Mouse (Mus musculus) gastrocnemius, postnatal 36 days (tissue): Measurements from ENCODE around the gene Fcgr2b. TPM values are rescaled to one million over a fixed set of nuclear protein-coding genes. Genes with fewer than 3 reads are reported as not detected.

Source experiments
- DNase-seq, 2 experiments: peaks; one replicate each; pipeline ENCODE4 v3.0.0; 2022
- intact Hi-C: fragments of 180-260 bp; cut with DNase I; formaldehyde crosslinking; loops from one replicate; pipeline ENCODE4 v1.15.1; 2025
- total RNA-seq, 2 experiments: library from RNA; stranded (reverse); gene quantifications; 2 replicates each; pipeline ENCODE4 v1.2.3; 2021

The Fcgr2b gene
- total RNA-seq, 2 experiments from 2014 or later = 2.2 to 2.4 TPM

DNA sequence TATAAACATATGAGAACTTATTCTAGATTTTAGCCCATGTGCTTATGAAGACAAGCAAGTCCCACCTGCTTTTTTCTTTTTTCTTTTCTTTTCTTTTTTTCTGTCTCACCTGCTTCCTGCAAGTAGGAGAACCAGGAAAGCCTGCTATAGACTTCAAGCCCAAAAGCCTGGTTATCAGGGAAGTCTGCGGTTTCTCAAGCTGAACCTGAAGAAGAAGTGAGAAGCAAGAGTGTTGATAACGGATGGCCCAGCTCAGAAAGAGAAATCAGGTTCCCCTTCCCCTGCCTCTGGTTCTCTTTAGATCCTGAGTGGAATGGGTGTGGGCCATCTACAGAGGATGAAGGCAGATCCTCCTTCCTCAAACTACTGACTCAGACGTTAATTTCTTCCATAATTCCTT, 44.3 kb downstream of the Fcgr2b start:
- DNase-seq = no peak
- intact Hi-C loops = no loop called here

DNA sequence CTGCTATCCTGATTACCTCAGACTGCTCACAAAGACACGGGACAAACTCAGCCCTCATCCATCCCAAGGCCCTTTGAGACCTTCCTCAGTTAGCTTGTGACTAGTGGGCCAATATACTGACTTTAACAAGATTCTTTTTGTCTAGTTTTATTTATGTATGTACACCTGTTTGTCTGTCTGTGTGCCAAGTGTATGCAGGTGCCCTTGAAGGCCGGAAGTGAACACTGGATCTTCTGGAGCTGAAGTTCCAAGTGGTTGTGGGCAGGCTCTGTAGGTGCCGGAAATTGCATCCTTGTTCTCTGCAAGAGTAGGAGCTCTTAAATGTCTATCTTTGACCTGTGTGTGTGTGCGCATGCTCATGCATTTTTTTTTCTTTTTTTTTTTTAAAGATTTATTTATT, 47.1 kb downstream of the Fcgr2b start:
- intact Hi-C loops = no loop called here
- DNase-seq = no peak

DNA sequence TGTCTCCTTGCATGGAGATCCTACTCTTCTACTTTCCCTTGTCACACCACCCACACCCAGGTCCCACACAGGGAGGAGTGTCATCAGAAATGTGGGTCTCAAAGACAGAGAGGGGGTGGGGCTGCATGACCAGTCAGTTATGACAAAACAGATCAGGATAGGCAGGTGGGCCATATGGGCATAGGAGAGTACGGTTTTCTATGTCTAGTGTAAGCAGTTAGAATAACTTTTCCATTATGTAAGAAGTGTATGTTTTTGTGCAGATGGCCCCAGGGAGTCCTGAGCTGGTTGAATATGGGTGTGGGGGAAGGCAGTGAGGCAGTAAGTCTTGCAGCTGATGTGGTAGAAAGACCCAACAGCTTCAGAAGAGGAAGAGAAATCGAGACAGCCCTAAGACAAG, 47.9 kb downstream of the Fcgr2b start:
- DNase-seq = no peak
- intact Hi-C loops = no loop called here

DNA sequence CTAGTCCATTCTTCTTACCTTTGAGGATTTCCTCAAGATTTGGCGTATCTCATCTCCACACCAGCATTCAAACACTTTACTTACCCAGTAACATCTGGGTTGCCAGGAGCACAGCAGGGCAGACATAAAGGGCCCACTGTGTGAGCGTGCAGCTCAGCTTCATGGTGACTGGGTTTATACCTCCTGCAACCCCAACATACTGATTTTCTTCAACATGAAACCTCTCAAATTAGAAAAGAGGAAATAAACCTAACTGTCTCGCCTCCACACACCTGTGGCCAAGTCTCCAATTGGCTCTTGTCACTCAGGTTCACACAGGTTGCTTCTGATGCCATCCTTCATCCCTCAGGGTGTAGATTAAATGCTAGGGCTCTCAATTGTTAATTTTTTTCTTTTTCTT, 49.0 kb downstream of the Fcgr2b start, which contains the start of gene Fcrla:
Gene Fcrla (minus strand): TSS at position 206 of the 400 bp plus-strand sequence.
- no peak for DNase-seq
- intact Hi-C loops = no loop called here

DNA sequence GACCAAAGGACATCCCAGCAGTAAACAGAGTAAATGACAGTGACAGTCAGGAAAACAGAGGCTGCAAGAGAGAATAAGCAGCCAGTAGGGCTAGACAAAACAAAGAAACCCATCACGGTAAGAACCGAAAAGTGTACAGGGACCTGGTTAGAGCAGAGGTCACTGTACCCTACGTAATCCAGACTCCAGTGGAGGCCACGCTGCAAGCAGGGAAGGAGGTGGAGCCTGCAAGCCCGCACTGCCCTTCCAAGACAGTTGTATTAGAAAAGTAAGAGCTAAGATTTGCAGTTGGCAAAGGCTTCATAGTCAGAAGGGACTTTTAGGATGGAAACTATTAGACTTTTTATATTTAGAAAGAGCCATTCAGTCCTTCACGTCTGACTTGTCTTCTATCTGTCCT, 49.4 kb downstream of the Fcgr2b start:
- intact Hi-C loops = no loop called here
- DNase-seq = no peak

DNA sequence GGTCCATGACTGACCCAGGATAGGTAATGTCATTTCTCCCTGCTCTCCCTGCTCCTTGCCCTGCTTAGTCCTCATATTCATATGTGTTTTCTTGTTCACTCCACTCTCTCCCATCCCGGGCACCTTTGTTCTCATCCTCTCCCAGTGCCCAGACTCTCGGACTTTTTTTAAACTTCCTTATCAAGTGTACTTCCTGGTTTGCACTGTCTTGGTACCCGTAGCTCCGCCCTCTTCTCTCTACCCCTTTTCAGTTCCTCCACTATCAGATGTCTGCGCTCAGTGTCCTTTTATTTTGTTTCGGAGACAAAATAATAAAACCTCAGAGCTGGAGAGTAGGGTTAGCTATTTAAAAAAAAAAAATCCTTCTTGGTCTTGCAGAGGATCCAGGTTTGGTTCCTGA, 51.9 kb downstream of the Fcgr2b start:
- no peak for DNase-seq
- intact Hi-C loops = no loop called here

DNA sequence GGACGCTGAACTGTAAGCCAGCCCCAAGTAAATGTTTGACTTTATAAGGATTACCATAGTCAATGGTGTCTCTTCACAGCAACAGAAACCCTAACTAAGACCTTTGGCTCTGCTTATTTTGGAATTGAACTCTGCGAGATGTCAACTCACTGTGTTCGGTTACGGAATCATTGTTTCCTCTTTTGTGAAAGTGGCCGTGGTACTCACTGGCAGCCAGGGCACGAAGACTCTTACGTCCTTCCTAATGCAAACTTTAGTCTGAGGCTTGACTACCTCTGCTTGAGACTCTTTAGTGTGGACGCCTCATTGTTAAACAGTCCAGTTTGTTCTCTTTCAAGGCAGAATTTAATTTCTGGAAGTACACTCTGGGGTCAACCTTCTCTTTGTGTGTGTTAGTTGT, 57.0 kb downstream of the Fcgr2b start:
- intact Hi-C loops = no loop called here
- no peak for DNase-seq

DNA sequence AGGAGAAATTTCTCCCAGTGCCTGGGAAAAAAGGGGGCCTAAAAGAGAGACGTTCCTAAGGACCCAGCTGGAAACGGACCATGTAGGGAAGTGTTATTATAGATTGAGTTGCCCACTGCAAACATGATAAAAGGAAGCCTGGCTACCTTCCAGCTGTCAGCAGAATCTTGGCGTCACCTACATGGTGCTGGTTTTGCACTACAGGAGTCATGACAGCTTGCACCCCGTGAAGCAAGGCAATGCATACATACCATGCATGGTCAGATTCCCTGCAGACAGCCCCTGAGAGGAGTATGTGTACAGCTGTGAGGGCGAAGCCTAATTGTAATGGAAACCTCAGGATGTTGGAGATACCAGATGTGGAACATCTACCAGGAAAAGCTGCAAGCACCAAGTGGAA, 60.7 kb downstream of the Fcgr2b start:
- intact Hi-C loops = no loop called here
- DNase-seq = no peak

DNA sequence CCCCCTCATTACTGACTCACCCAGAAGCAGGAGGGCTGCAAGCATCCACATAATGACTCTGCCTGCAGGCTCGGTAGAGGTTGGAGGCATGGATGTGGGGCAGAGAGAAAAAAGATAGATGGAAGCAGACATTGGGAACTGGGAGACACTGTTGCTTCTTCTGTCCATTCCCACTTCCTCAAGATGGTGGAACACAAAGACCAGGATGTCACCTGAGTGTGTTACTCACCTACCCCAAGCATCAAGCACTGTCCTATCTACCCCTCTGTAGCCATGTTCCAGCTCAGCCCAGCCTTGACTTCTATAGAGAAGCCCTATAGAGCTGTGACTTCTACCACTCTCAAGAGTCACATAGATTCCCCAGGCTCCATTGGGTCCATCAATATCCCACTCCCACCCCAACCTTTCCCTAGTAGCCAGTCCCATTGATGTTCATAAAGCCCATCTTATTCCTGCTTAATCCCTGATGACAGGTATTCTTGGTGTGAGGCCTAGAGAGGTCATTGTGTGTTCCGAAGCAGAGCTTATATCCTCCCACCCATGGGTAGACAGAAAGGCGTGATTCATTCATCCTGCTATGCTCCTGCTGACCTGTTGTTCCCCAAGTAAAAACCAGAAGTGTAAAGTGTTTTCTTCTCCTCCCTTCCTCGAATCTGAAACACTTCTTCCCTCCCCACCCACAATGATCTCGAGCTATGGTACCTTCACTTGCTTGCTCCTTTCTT, 63.3 kb downstream of the Fcgr2b start, which contains the start of gene Fcrlb:
Gene Fcrlb (minus strand): TSS at position 51 of the 725 bp plus-strand sequence.
- intact Hi-C loops = no loop called here
- DNase-seq = no peak

DNA sequence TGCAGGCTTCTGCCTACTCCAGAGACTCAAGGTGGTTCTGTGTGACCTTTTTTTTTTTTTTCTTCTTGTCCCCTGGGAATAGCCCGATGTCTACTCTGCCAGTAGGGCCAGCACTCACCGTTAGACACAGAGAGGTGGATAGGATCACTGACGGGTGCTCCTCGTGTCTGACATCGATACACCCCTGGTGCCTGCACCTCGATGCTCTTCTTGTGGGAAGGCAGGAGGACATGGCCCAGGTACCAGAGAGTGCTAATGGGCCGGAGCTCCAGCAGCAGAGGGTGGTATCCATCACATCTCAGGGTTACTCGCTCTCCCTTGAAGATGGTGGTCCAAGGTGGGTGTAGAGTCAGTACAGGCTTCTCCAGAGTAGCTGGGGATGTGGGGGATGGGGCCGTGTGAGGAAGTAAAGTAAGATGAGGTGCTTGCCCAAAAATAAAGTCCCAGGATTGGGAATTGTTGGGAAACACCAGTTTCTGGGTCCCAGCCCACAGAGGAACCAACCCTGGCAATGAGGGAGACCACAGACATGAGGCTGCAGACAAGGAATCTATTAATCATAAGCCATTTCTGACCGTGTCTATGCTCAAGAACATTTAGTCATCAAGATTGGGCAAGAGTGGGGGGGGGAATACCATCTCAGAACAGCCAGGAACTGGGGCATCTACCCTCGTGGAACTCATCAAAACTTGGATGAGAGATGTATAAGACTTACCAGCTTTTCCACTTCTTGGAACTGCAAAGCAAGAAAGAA, 64.3 kb downstream of the Fcgr2b start:
- intact Hi-C loops = no loop called here
- no peak for DNase-seq

Other genes with a start within 250 kb of the Fcgr2b start
- 10 to 100 TPM; 16.3 to 18.2 TPM for gene Atf6, start 108.8 kb downstream of the Fcgr2b start, total RNA-seq
- gene Gm26620, start 91.5 kb downstream of the Fcgr2b start, total RNA-seq = under 1 TPM in 1 of 2 experiments, not detected in 1; 0.54 TPM
- gene Dusp12, start 91.0 kb downstream of the Fcgr2b start, total RNA-seq = 1 to 10 TPM; 3.6 to 4.1 TPM
- gene Fcrlb, start 63.6 kb downstream of the Fcgr2b start, total RNA-seq = not detected
- gene Fcrla, start 49.0 kb downstream of the Fcgr2b start, total RNA-seq = under 1 TPM in 1 of 2 experiments, not detected in 1; 0.20 TPM
- not detected for gene Fcgr4, start 42.4 kb upstream of the Fcgr2b start, total RNA-seq
- gene Fcgr3, start 88.4 kb upstream of the Fcgr2b start, total RNA-seq = 1 to 10 TPM; 2.6 to 4.6 TPM
- under 1 TPM; 0.54 to 0.91 TPM for gene Cfap126, start 137.4 kb upstream of the Fcgr2b start, total RNA-seq
- gene Sdhc, start 174.1 kb upstream of the Fcgr2b start, total RNA-seq = 100 to 1,000 TPM; 691 to 738 TPM
- 100 to 1,000 TPM in 1 of 2 experiments, 10 to 100 TPM in 1; 33.1 to 105 TPM for gene Mpz, start 174.2 kb upstream of the Fcgr2b start, total RNA-seq
- 10 to 100 TPM; 48.8 to 49.5 TPM for gene Pcp4l1, start 219.7 kb upstream of the Fcgr2b start, total RNA-seq
- not detected for gene Nr1i3, start 237.4 kb upstream of the Fcgr2b start, total RNA-seq
- 10 to 100 TPM; 52.0 to 54.8 TPM for gene Tomm40l, start 246.0 kb upstream of the Fcgr2b start, total RNA-seq
- gene Apoa2, start 248.5 kb upstream of the Fcgr2b start, total RNA-seq = 1 to 10 TPM in 1 of 2 experiments, not detected in 1; 1.7 TPM